Mouse (Mus musculus): ENCODE measurements around the gene C1qtnf9. TPM values are rescaled to one million over a fixed set of nuclear protein-coding genes. Genes with fewer than 3 reads are reported as not detected.

The C1qtnf9 gene
- polyA plus RNA-seq, 1 experiment from 2014 or later = not detected

- 88% methylated on average over 8 of the region's 8 CpGs for WGBS
- DNase-seq (ENCODE audit: low spot score) (no peak), ATAC-seq (replicated peaks; ENCODE audit: insufficient number of reproducible peaks, low FRiP score, low TSS enrichment, low read depth) (no peak)
- H3K36me3 ChIP-seq (replicated peaks; ENCODE audit: control insufficient read depth, insufficient read depth, low read depth, low read length) = no peaks in the 10 kb centered on the region
- no peaks in the 10 kb centered on the region for H3K4me1 ChIP-seq (ENCODE audit: control insufficient read depth, insufficient read depth, low read length)
- H3K4me3 ChIP-seq (ENCODE audit: low read depth, low read length) = no peak overlapping the region
- no peaks in the 10 kb centered on the region for H3K27me3 ChIP-seq (ENCODE audit: control insufficient read depth, insufficient read depth, low read length)
- H3K9ac ChIP-seq (replicated peaks; ENCODE audit: low read length) = no peak overlapping the region
- no peaks in the 10 kb centered on the region for H3K9me3 ChIP-seq (replicated peaks; ENCODE audit: control insufficient read depth, low read length)
- no peak overlapping the region for H3K27ac ChIP-seq (replicated peaks; ENCODE audit: low read depth, low read length)
- no peak overlapping the region for H3K4me2 ChIP-seq (ENCODE audit: low read depth, low read length)
Observed at GRCm38 (mm10) chr14:60776521-60776920, 8.6 kb downstream of the C1qtnf9 start.

DNA sequence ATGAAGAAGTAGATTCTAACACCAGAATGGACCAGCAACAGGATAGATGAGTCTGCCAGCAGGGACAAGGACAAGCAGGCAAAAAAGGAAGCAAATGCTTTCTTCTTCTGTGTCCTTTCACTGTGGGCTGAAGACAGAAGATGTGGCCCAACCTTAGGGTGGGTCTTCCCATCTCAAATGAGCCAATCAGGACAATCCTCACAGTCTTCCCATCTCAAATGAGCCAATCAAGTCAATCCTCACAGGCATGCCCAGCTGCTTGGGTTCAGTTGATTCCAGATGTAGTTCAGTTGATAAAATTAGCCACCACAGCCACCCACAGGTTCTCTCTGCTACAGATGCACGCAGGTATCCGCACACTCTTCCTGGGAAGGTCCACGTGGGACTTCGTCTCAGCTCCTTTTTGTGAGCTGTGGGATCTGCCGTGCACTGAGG, 9.6 kb downstream of the C1qtnf9 start:
- no peak for DNase-seq (ENCODE audit: low spot score)
- ATAC-seq (replicated peaks; ENCODE audit: insufficient number of reproducible peaks, low FRiP score, low TSS enrichment, low read depth) = no peak
- Histone ChIP-seq H3K9me3 (replicated peaks; ENCODE audit: control insufficient read depth, low read length) (no peaks in the 10 kb centered on the region), H3K36me3 (replicated peaks; ENCODE audit: control insufficient read depth, insufficient read depth, low read depth, low read length) (no peaks in the 10 kb centered on the region), H3K4me3 (ENCODE audit: low read depth, low read length) (no peak overlapping the region), H3K4me1 (ENCODE audit: control insufficient read depth, insufficient read depth, low read length) (no peaks in the 10 kb centered on the region), H3K27me3 (ENCODE audit: control insufficient read depth, insufficient read depth, low read length) (no peaks in the 10 kb centered on the region), H3K4me2 (ENCODE audit: low read depth, low read length) (no peak overlapping the region), H3K9ac (replicated peaks; ENCODE audit: low read length) (no peak overlapping the region), H3K27ac (replicated peaks; ENCODE audit: low read depth, low read length) (no peak overlapping the region)
- WGBS = 86% methylated on average over 5 of the region's 5 CpGs

DNA sequence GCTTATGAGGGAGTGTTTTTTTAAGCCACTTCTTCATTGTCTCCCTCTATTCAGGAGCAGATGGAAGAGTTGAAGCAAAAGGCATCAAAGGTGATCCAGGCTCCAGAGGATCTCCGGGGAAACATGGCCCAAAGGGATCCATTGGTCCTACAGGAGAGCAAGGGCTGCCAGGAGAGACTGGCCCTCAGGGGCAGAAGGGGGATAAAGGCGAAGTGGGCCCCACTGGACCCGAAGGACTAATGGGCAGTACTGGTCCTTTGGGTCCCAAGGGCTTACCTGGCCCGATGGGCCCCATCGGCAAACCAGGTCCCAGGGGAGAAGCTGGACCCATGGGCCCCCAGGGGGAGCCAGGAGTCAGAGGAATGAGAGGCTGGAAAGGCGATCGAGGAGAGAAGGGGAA, 11.3 kb downstream of the C1qtnf9 start:
- H3K9me3 ChIP-seq (replicated peaks; ENCODE audit: control insufficient read depth, low read length) = no peaks in the 10 kb centered on the region
- no peak overlapping the region for H3K4me2 ChIP-seq (ENCODE audit: low read depth, low read length)
- H3K27me3 ChIP-seq (ENCODE audit: control insufficient read depth, insufficient read depth, low read length) = no peaks in the 10 kb centered on the region
- H3K4me1 ChIP-seq (ENCODE audit: control insufficient read depth, insufficient read depth, low read length) = no peaks in the 10 kb centered on the region
- no peak overlapping the region for H3K4me3 ChIP-seq (ENCODE audit: low read depth, low read length)
- H3K27ac ChIP-seq (replicated peaks; ENCODE audit: low read depth, low read length) = no peak overlapping the region
- 93% methylated on average over 7 of the region's 7 CpGs for WGBS
- H3K9ac ChIP-seq (replicated peaks; ENCODE audit: low read length) = no peak overlapping the region
- no peak for DNase-seq (ENCODE audit: low spot score)
- no peak for ATAC-seq (replicated peaks; ENCODE audit: insufficient number of reproducible peaks, low FRiP score, low TSS enrichment, low read depth)
- H3K36me3 ChIP-seq (replicated peaks; ENCODE audit: control insufficient read depth, insufficient read depth, low read depth, low read length) = no peaks in the 10 kb centered on the region

- Histone ChIP-seq H3K27me3 (ENCODE audit: control insufficient read depth, insufficient read depth, low read length) (no peaks in the 10 kb centered on the region), H3K9ac (replicated peaks; ENCODE audit: low read length) (no peak overlapping the region)
Observed at GRCm38 (mm10) chr14:60782121-60782656, 14.3 kb downstream of the C1qtnf9 start.

GRCm38 (mm10) chr14:60783196-60783595, 15.3 kb downstream of the C1qtnf9 start:
- Histone ChIP-seq H3K27me3 (ENCODE audit: control insufficient read depth, insufficient read depth, low read length) (no peaks in the 10 kb centered on the region), H3K4me3 (ENCODE audit: low read depth, low read length) (no peak overlapping the region), H3K9me3 (replicated peaks; ENCODE audit: control insufficient read depth, low read length) (no peaks in the 10 kb centered on the region), H3K36me3 (replicated peaks; ENCODE audit: control insufficient read depth, insufficient read depth, low read depth, low read length) (no peaks in the 10 kb centered on the region), H3K9ac (replicated peaks; ENCODE audit: low read length) (no peak overlapping the region), H3K4me1 (ENCODE audit: control insufficient read depth, insufficient read depth, low read length) (no peaks in the 10 kb centered on the region), H3K4me2 (ENCODE audit: low read depth, low read length) (no peak overlapping the region), H3K27ac (replicated peaks; ENCODE audit: low read depth, low read length) (no peak overlapping the region)
- DNase-seq (ENCODE audit: low spot score) = no peak
- no peak for ATAC-seq (replicated peaks; ENCODE audit: insufficient number of reproducible peaks, low FRiP score, low TSS enrichment, low read depth)
- 39% methylated on average over 8 of the region's 8 CpGs for WGBS

More at GRCm38 (mm10) chr14:60782121-60782656, 14.3 kb downstream of the C1qtnf9 start:
- no peaks in the 10 kb centered on the region for H3K36me3 ChIP-seq (replicated peaks; ENCODE audit: control insufficient read depth, insufficient read depth, low read depth, low read length)
- WGBS = 46% methylated on average over 7 of the region's 7 CpGs
- no peak overlapping the region for H3K4me3 ChIP-seq (ENCODE audit: low read depth, low read length)
- H3K4me1 ChIP-seq (ENCODE audit: control insufficient read depth, insufficient read depth, low read length) = no peaks in the 10 kb centered on the region
- no peaks in the 10 kb centered on the region for H3K9me3 ChIP-seq (replicated peaks; ENCODE audit: control insufficient read depth, low read length)
- ATAC-seq (replicated peaks; ENCODE audit: insufficient number of reproducible peaks, low FRiP score, low TSS enrichment, low read depth) (no peak), DNase-seq (ENCODE audit: low spot score) (no peak)
- no peak overlapping the region for H3K27ac ChIP-seq (replicated peaks; ENCODE audit: low read depth, low read length)
- H3K4me2 ChIP-seq (ENCODE audit: low read depth, low read length) = no peak overlapping the region; the same call in 1 of the 2 replicates

DNA sequence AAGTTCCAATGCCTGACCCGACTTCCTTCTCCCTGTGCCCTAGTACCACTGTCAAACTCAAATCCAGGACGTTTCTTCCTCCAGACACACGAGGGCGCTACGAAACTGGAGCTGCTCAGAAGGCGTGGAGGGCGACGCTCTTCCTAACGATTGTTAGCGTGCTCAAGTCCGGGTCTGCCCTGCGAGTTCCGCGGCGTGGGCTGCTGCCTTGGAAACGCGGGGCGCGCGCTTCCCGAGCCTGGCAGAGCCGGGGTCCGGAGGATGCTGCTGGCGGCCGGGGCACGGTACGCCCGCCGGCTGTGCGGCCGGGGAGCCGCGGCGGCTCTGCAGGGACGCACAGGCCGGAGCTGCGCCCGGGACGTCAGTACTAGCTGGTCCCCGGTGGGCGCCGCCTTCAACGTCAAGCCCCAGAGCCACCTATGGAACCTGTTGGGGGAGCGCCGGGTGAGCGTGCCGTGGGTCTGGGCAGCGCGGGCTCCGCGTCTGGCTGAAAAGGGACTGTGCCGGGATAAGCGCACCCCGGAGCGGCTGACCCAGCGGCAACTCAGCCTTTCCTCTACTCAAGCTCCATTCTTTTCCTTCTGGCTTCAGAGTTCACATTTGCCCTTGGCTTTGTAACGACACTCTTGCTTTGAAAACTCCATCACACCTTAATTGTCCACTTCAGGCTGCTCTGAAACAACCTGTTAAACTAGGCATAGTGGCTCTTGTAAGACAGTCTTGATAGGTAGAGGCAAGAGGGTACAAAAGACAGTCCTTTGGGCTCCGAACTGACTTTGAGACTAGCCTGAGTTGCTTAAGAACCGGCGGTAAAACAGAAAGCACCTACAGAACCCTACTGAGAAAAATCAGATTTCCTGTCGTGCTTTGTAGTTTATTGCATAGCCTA, 16.7 kb downstream of the C1qtnf9 start, which contains the start of gene Mipep:
Gene Mipep (plus strand): TSS at position 147 of the 889 bp plus-strand sequence.
- Histone ChIP-seq H3K9ac (replicated peaks; ENCODE audit: low read length) (peak within 1 kb of the TSS; percentile 77), H3K36me3 (replicated peaks; ENCODE audit: control insufficient read depth, insufficient read depth, low read depth, low read length) (no peaks in the 10 kb centered on the region), H3K27me3 (ENCODE audit: control insufficient read depth, insufficient read depth, low read length) (no peaks in the 10 kb centered on the region), H3K9me3 (replicated peaks; ENCODE audit: control insufficient read depth, low read length) (no peaks in the 10 kb centered on the region), H3K4me2 (ENCODE audit: low read depth, low read length) (peak within 1 kb of the TSS; percentile 70), H3K27ac (replicated peaks; ENCODE audit: low read depth, low read length) (no peak within 1 kb of the TSS), H3K4me3 (ENCODE audit: low read depth, low read length) (peak within 1 kb of the TSS; percentile 93), H3K4me1 (ENCODE audit: control insufficient read depth, insufficient read depth, low read length) (no peaks in the 10 kb centered on the region)
- under 1% methylated on average over 58 of the region's 61 CpGs for WGBS
- peak; percentile 95 for DNase-seq (ENCODE audit: low spot score)
- peak; percentile 83 for ATAC-seq (replicated peaks; ENCODE audit: insufficient number of reproducible peaks, low FRiP score, low TSS enrichment, low read depth)

DNA sequence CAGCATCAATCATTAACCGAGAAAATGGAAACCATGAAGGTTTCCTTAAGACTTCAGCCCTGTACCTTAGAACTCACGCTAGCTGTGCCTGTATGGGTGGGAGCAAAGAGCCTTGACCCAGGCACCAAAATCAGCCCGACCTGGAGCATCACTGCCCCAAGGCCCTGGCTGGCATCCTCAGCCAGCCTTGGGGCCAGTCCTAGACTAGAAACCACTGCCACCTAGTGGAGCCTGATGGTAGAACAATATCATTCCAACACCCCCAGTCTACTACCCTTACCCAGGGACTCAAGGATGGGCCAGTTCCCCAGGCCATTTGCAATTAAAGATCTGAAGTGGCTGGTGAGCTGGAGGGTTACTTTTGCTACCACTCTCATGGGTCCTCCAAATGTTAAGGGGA, 22.2 kb downstream of the C1qtnf9 start:
- no peak overlapping the region for H3K4me3 ChIP-seq (ENCODE audit: low read depth, low read length)
- no peak overlapping the region for H3K9ac ChIP-seq (replicated peaks; ENCODE audit: low read length)
- no peaks in the 10 kb centered on the region for H3K27me3 ChIP-seq (ENCODE audit: control insufficient read depth, insufficient read depth, low read length)
- DNase-seq (ENCODE audit: low spot score) = peak; percentile 76
- no peaks in the 10 kb centered on the region for H3K4me1 ChIP-seq (ENCODE audit: control insufficient read depth, insufficient read depth, low read length)
- H3K27ac ChIP-seq (replicated peaks; ENCODE audit: low read depth, low read length) = no peak overlapping the region
- ATAC-seq (replicated peaks; ENCODE audit: insufficient number of reproducible peaks, low FRiP score, low TSS enrichment, low read depth) = 0 out of 2 replicates have a peak, but pooled peaks have one; percentile 23
- 38% methylated on average over 3 of the region's 3 CpGs for WGBS
- no peaks in the 10 kb centered on the region; the same call in 1 of the 2 replicates for H3K36me3 ChIP-seq (replicated peaks; ENCODE audit: control insufficient read depth, insufficient read depth, low read depth, low read length)
- no peak overlapping the region for H3K4me2 ChIP-seq (ENCODE audit: low read depth, low read length)
- H3K9me3 ChIP-seq (replicated peaks; ENCODE audit: control insufficient read depth, low read length) = no peaks in the 10 kb centered on the region

Measured in embryonic facial prominence, embryonic 11.5 days (tissue).